Mouse (Mus musculus) kidney, postnatal 10 days (tissue): ENCODE data around the gene Creg1.
A peak's percentile ranks its signal among the peaks of the same experiment; 100 is the strongest.

Source experiments
- DNase-seq: peaks from one replicate; pipeline ENCODE4 v3.0.0; 2021; ENCODE audit warnings: mixed read lengths

Creg1 gene

GRCm38 (mm10) chr1:165789066-165789660 lies 25.6 kb downstream of the Creg1 start:
- DNase-seq = no peak

- DNase-seq = no peak
Observed at GRCm38 (mm10) chr1:165789963-165790362, 26.4 kb downstream of the Creg1 start.

GRCm38 (mm10) chr1:165790461-165791210 lies 27.1 kb downstream of the Creg1 start:
- DNase-seq = no peak

GRCm38 (mm10) chr1:165791411-165791810 lies 27.9 kb downstream of the Creg1 start:
- no peak for DNase-seq

- no peak for DNase-seq
Observed at GRCm38 (mm10) chr1:165801709-165802310, 38.3 kb downstream of the Creg1 start.

- no peak for DNase-seq
Observed at GRCm38 (mm10) chr1:165803107-165803506, 39.6 kb downstream of the Creg1 start.

GRCm38 (mm10) chr1:165804133-165804532 lies 40.6 kb downstream of the Creg1 start:
- DNase-seq = no peak

- DNase-seq = no peak
Observed at GRCm38 (mm10) chr1:165810633-165811032, 47.1 kb downstream of the Creg1 start.

- DNase-seq = no peak
Observed at GRCm38 (mm10) chr1:165811170-165811569, 47.6 kb downstream of the Creg1 start.

GRCm38 (mm10) chr1:165812775-165813174 lies 49.2 kb downstream of the Creg1 start:
- no peak for DNase-seq

- DNase-seq = no peak
Observed at GRCm38 (mm10) chr1:165814116-165814515, 50.6 kb downstream of the Creg1 start.

- peak; percentile 21 for DNase-seq
Observed at GRCm38 (mm10) chr1:165814521-165815278, 51.2 kb downstream of the Creg1 start.

- no peak for DNase-seq
Observed at GRCm38 (mm10) chr1:165816391-165816790, 52.8 kb downstream of the Creg1 start.

- DNase-seq = no peak
Observed at GRCm38 (mm10) chr1:165817264-165817663, 53.7 kb downstream of the Creg1 start.

- no peak for DNase-seq
Observed at GRCm38 (mm10) chr1:165818145-165818860, 54.8 kb downstream of the Creg1 start.

GRCm38 (mm10) chr1:165819147-165819546 lies 55.6 kb downstream of the Creg1 start:
- no peak for DNase-seq

GRCm38 (mm10) chr1:165822031-165822430 lies 58.5 kb downstream of the Creg1 start:
- no peak for DNase-seq
